9 mouse cellular contexts compared by ENCODE assay signal in genomic region chr11:119990658-119991337, GRCm38 (mm10). TPM values are rescaled to one million over a fixed set of nuclear protein-coding genes. Genes with fewer than 3 reads are reported as not detected.
DNase-seq lines count a peak whose midpoint lies in the region; ATAC-seq and TF ChIP-seq lines count a peak whose summit lies in the region.
"Had no signal": no experiment of that assay in that cellular context is flagged by ENCODE, and none has a peak within 500 bp of the region (broad histone marks: within the 10 kb centered on the region; RNA-seq: fewer than 3 reads in every experiment).

No protein-coding gene starts in this region.

- H3K9me3 ChIP-seq in heart, embryonic 12.5 days (replicated peaks) = no peaks in the 10 kb centered on the region
- H3K9me3 ChIP-seq in hindbrain, embryonic 15.5 days = no peaks in the 10 kb centered on the region

- no peak overlapping the region for H3K27ac ChIP-seq in heart, embryonic 12.5 days (ENCODE audit: poor library complexity, severe bottlenecking)
- H3K27ac ChIP-seq in bone marrow macrophage, adult 2 months (ENCODE audit: insufficient read depth, low read depth, low read length) = no peak overlapping the region
- H3K27ac ChIP-seq in hindbrain, embryonic 15.5 days (replicated peaks) = no peak overlapping the region

- no peak for TF ChIP-seq CTCF in bone marrow macrophage, adult 2 months (IDR thresholded peaks at IDR 0.05; ENCODE audit: low read depth, low read length)

- H3K4me3 ChIP-seq in heart, embryonic 12.5 days = no peak overlapping the region
- H3K4me3 ChIP-seq in bone marrow macrophage, adult 2 months (ENCODE audit: insufficient read depth, low read length) = peak overlapping the region; percentile 21; the same call in 1 of the 2 replicates
- no peak overlapping the region for H3K4me3 ChIP-seq in hindbrain, embryonic 15.5 days
- H3K4me3 ChIP-seq: erythroblast, embryonic 14.5 days had no signal

- no peaks in the 10 kb centered on the region for H3K27me3 ChIP-seq in heart, embryonic 12.5 days (replicated peaks)
- no peaks in the 10 kb centered on the region for H3K27me3 ChIP-seq in hindbrain, embryonic 15.5 days

- peak overlapping the region; percentile 43; the same call in 1 of the 2 replicates for H3K4me2 ChIP-seq in heart, embryonic 12.5 days
- H3K4me2 ChIP-seq in hindbrain, embryonic 15.5 days = peak overlapping the region; percentile 22; the same call in 1 of the 2 replicates

- peaks cover 37% of the 10 kb centered on the region for H3K36me3 ChIP-seq in heart, embryonic 12.5 days
- H3K36me3 ChIP-seq in hindbrain, embryonic 15.5 days = no peaks in the 10 kb centered on the region

- TF ChIP-seq POLR2A in bone marrow macrophage, adult 2 months (IDR thresholded peaks at IDR 0.05; ENCODE audit: borderline replicate concordance, low read depth, low read length) = no peak

- no peak for DNase-seq in heart, postnatal 4 days
- peak; percentile 35 to 54 for DNase-seq in lung, postnatal 4 days
- DNase-seq in embryo, embryonic 9.5 days (ENCODE audit: extremely low spot score) = no peak
- no peak for DNase-seq in spleen, postnatal 4 days (ENCODE audit: low spot score in 2 of 2)

- H3K4me1 ChIP-seq in heart, embryonic 12.5 days (replicated peaks) = peaks cover 35% of the 10 kb centered on the region
- peaks cover 36% of the 10 kb centered on the region for H3K4me1 ChIP-seq in bone marrow macrophage, adult 2 months (ENCODE audit: control insufficient read depth, insufficient read depth, low read length)
- H3K4me1 ChIP-seq in hindbrain, embryonic 15.5 days (replicated peaks) = peaks cover 32% of the 10 kb centered on the region

- H3K9ac ChIP-seq in heart, embryonic 12.5 days = no peak overlapping the region; the same call in 1 of the 2 replicates
- H3K9ac ChIP-seq in hindbrain, embryonic 15.5 days = no peak overlapping the region

- peak; percentile 4; the same call in 1 of the 2 replicates for ATAC-seq in heart, embryonic 12.5 days (ENCODE audit: insufficient number of reproducible peaks, low FRiP score)
- ATAC-seq in hindbrain, embryonic 15.5 days (ENCODE audit: low FRiP score, low read depth) = peak; percentile 33; the same call in 1 of the 2 replicates
- ATAC-seq in erythroblast, adult 5-6 weeks (replicated peaks; ENCODE audit: low FRiP score, poor library complexity, severe bottlenecking) = no peak

- WGBS in heart, embryonic 12.5 days = 55% methylated on average over 10 of the region's 10 CpGs
- 48% methylated on average over 10 of the region's 10 CpGs for WGBS in hindbrain, embryonic 15.5 days

RNA-seq across cellular contexts. Expression of gene Baiap2, which starts 48.2 kb away (rescaled TPM):
- 15.6 and 16.4 TPM in 2 replicates for polyA plus RNA-seq in heart, embryonic 12.5 days (2016; fragmentation: Nextera tagmentation; extraction: Ambion mirVana)
- 1 to 10 TPM; 8.0 to 8.3 TPM for total RNA-seq in heart, postnatal 4 days (2021)
- polyA plus RNA-seq in bone marrow macrophage, adult 2 months (2012; ENCODE audit: insufficient read depth, insufficient read length, missing spikeins) = 38.5 and 41.8 TPM in 2 replicates
- polyA plus RNA-seq in hindbrain, embryonic 15.5 days (2015; fragmentation: Nextera tagmentation; extraction: Ambion mirVana) = 16.8 and 20.1 TPM in 2 replicates
- 0.42 and 3.5 TPM in 2 replicates for total RNA-seq in erythroblast, adult 5-6 weeks (2015; ENCODE audit: low replicate concordance)
- total RNA-seq in erythroblast, adult 5-6 weeks (2017; ENCODE audit: low replicate concordance) = 1.6 and 2.5 TPM in 2 replicates

RNA-seq across cellular contexts. Expression of gene Aatk, which starts 56.2 kb away (rescaled TPM):
- 0.63 and 0.92 TPM in 2 replicates for polyA plus RNA-seq in heart, embryonic 12.5 days (2016; fragmentation: Nextera tagmentation; extraction: Ambion mirVana)
- 1 to 10 TPM; 3.7 to 4.2 TPM for total RNA-seq in heart, postnatal 4 days (2021)
- polyA plus RNA-seq in bone marrow macrophage, adult 2 months (2012; ENCODE audit: insufficient read depth, insufficient read length, missing spikeins) = 9.5 and 9.9 TPM in 2 replicates
- polyA plus RNA-seq in hindbrain, embryonic 15.5 days (2015; fragmentation: Nextera tagmentation; extraction: Ambion mirVana) = 45.7 and 47.5 TPM in 2 replicates
- 1.3 and 4.4 TPM in 2 replicates for total RNA-seq in erythroblast, adult 5-6 weeks (2015; ENCODE audit: low replicate concordance)
- 0.84 and 1.8 TPM in 2 replicates for total RNA-seq in erythroblast, adult 5-6 weeks (2017; ENCODE audit: low replicate concordance)

Comparison
In these comparisons a context has a peak if more than half of its experiments do, and no peak if none do; other contexts are left out.
1. DNase-seq: peak in lung, postnatal 4 days (2 of 2); none in heart, postnatal 4 days (single experiment), embryo, embryonic 9.5 days (single experiment) and spleen, postnatal 4 days (0 of 2).